Mouse (Mus musculus) activated CD4-positive, CD25-positive, alpha-beta regulatory T cell, adult 4 months (primary cell): ENCODE data around the gene Nup93. TPM values are rescaled to one million over a fixed set of nuclear protein-coding genes. Genes with fewer than 3 reads are reported as not detected.

Experiments
- ATAC-seq: one replicate; pipeline ENCODE4 v1.8.0; 2017
- polyA plus RNA-seq, 2 experiments: library from polyadenylated mRNA; unstranded; fragments of 100-300 nt; shearing (Covaris generic); gene quantifications; one replicate each; pipeline ENCODE4 v1.2.1; 2017

Gene Nup93
- polyA plus RNA-seq, 2 experiments from 2014 or later = 30.7 to 33.1 TPM

GRCm38 (mm10) chr8:94270309-94270708, 55.9 kb downstream of the Nup93 start:
- no peak for ATAC-seq

- no peak for ATAC-seq
Measured at GRCm38 (mm10) chr8:94271102-94271501, 56.7 kb downstream of the Nup93 start.

GRCm38 (mm10) chr8:94272612-94273011, 58.2 kb downstream of the Nup93 start:
- no peak for ATAC-seq

GRCm38 (mm10) chr8:94273289-94273850, 59.0 kb downstream of the Nup93 start:
- peak; percentile 63 for ATAC-seq

GRCm38 (mm10) chr8:94274030-94274429, 59.7 kb downstream of the Nup93 start:
- no peak for ATAC-seq

- no peak for ATAC-seq
Measured at GRCm38 (mm10) chr8:94278295-94278694, 63.9 kb downstream of the Nup93 start.

GRCm38 (mm10) chr8:94280001-94280613, 65.7 kb downstream of the Nup93 start:
- no peak for ATAC-seq

GRCm38 (mm10) chr8:94282453-94282985, 68.2 kb downstream of the Nup93 start:
- no peak for ATAC-seq

- no peak for ATAC-seq
Measured at GRCm38 (mm10) chr8:94284204-94284603, 69.8 kb downstream of the Nup93 start.

- no peak for ATAC-seq
Measured at GRCm38 (mm10) chr8:94290606-94291005, 76.2 kb downstream of the Nup93 start.

- no peak for ATAC-seq
Measured at GRCm38 (mm10) chr8:94292072-94292471, 77.7 kb downstream of the Nup93 start.

- ATAC-seq = no peak
Measured at GRCm38 (mm10) chr8:94292626-94293025, 78.3 kb downstream of the Nup93 start.

GRCm38 (mm10) chr8:94295687-94296086, 81.3 kb downstream of the Nup93 start:
- ATAC-seq = no peak

GRCm38 (mm10) chr8:94296312-94296991, 82.1 kb downstream of the Nup93 start:
- no peak for ATAC-seq

- no peak for ATAC-seq
Measured at GRCm38 (mm10) chr8:94297101-94297500, 82.7 kb downstream of the Nup93 start.

GRCm38 (mm10) chr8:94300809-94301208, 86.4 kb downstream of the Nup93 start:
- no peak for ATAC-seq

GRCm38 (mm10) chr8:94304412-94304811, 90.0 kb downstream of the Nup93 start:
- no peak for ATAC-seq

- no peak for ATAC-seq
Measured at GRCm38 (mm10) chr8:94306989-94307513, 92.7 kb downstream of the Nup93 start.

GRCm38 (mm10) chr8:94307652-94308051, 93.3 kb downstream of the Nup93 start:
- ATAC-seq = no peak

- no peak for ATAC-seq
Measured at GRCm38 (mm10) chr8:94314069-94314468, 99.7 kb downstream of the Nup93 start.

GRCm38 (mm10) chr8:94317249-94317648, 102.9 kb downstream of the Nup93 start:
- no peak for ATAC-seq

- ATAC-seq = no peak
Measured at GRCm38 (mm10) chr8:94317691-94318090, 103.3 kb downstream of the Nup93 start.

- ATAC-seq = no peak
Measured at GRCm38 (mm10) chr8:94320036-94320435, 105.7 kb downstream of the Nup93 start.

GRCm38 (mm10) chr8:94322083-94322482, 107.7 kb downstream of the Nup93 start:
- ATAC-seq = no peak
